Mouse (Mus musculus): Measurements from ENCODE around the gene Ppp1r15b. TPM values are rescaled to one million over a fixed set of nuclear protein-coding genes. Genes with fewer than 3 reads are reported as not detected.

Ppp1r15b gene
- polyA plus RNA-seq, 1 experiment from 2014 or later = 22.2 TPM

GRCm38 (mm10) chr1:133146014-133147009, 15.4 kb downstream of the Ppp1r15b start:
- 61% methylated on average over 22 of the region's 22 CpGs for WGBS
- ATAC-seq = peak; percentile 65
- H3K27ac ChIP-seq (ENCODE audit: low read depth, low read length) = no peak overlapping the region

GRCm38 (mm10) chr1:133147324-133147723, 16.4 kb downstream of the Ppp1r15b start:
- no peaks in the 10 kb centered on the region for H3K27me3 ChIP-seq (replicated peaks; ENCODE audit: control insufficient read depth, insufficient read depth, low read length)
- no peak overlapping the region for H3K27ac ChIP-seq (ENCODE audit: low read depth, low read length)
- H3K36me3 ChIP-seq (ENCODE audit: control insufficient read depth, insufficient read depth, low read length) = no peaks in the 10 kb centered on the region
- no peaks in the 10 kb centered on the region; the same call in 1 of the 2 replicates for H3K9me3 ChIP-seq (ENCODE audit: control insufficient read depth, low read length)
- no peak for ATAC-seq
- H3K4me3 ChIP-seq (ENCODE audit: low read length) = no peak overlapping the region
- no peak overlapping the region for H3K4me2 ChIP-seq (ENCODE audit: low read length)
- no peak overlapping the region for H3K9ac ChIP-seq (ENCODE audit: low read depth, low read length)
- H3K4me1 ChIP-seq (ENCODE audit: control insufficient read depth, insufficient read depth, low read depth, low read length) = no peaks in the 10 kb centered on the region
- WGBS = 87% methylated on average over 5 of the region's 5 CpGs

More at GRCm38 (mm10) chr1:133146014-133147009, 15.4 kb downstream of the Ppp1r15b start:
- Histone ChIP-seq H3K4me3 (ENCODE audit: low read length) (no peak overlapping the region), H3K27me3 (replicated peaks; ENCODE audit: control insufficient read depth, insufficient read depth, low read length) (no peaks in the 10 kb centered on the region), H3K9me3 (ENCODE audit: control insufficient read depth, low read length) (no peaks in the 10 kb centered on the region; the same call in 1 of the 2 replicates), H3K4me1 (ENCODE audit: control insufficient read depth, insufficient read depth, low read depth, low read length) (no peaks in the 10 kb centered on the region), H3K36me3 (ENCODE audit: control insufficient read depth, insufficient read depth, low read length) (no peaks in the 10 kb centered on the region), H3K9ac (ENCODE audit: low read depth, low read length) (no peak overlapping the region), H3K4me2 (ENCODE audit: low read length) (no peak overlapping the region)

DNA sequence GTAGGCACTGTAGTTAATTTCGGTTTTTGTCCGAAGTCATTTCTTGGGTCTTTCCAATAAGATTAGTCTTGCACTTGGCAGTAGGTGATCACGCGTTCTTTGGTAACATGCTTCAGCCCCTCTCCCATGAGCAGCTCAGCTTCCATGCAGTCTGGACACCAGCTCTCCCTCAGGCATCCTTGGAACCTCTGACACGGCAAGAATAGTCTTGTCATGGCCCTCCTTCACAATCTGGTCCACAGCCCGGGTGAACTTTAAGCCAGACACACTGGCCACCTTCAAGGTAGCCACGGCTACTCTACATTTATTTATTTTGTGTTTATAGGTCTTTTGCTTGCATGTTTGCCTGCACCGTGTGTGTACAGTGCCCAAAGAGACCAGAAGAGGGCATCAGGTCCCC, 17.2 kb downstream of the Ppp1r15b start:
- Histone ChIP-seq H3K9ac (ENCODE audit: low read depth, low read length) (no peak overlapping the region), H3K27ac (ENCODE audit: low read depth, low read length) (no peak overlapping the region), H3K4me1 (ENCODE audit: control insufficient read depth, insufficient read depth, low read depth, low read length) (no peaks in the 10 kb centered on the region), H3K27me3 (replicated peaks; ENCODE audit: control insufficient read depth, insufficient read depth, low read length) (no peaks in the 10 kb centered on the region), H3K9me3 (ENCODE audit: control insufficient read depth, low read length) (no peaks in the 10 kb centered on the region; the same call in 1 of the 2 replicates), H3K4me2 (ENCODE audit: low read length) (no peak overlapping the region), H3K4me3 (ENCODE audit: low read length) (no peak overlapping the region), H3K36me3 (ENCODE audit: control insufficient read depth, insufficient read depth, low read length) (no peaks in the 10 kb centered on the region)
- no peak for ATAC-seq
- 96% methylated on average over 8 of the region's 8 CpGs for WGBS

- Histone ChIP-seq H3K36me3 (ENCODE audit: control insufficient read depth, insufficient read depth, low read length) (no peaks in the 10 kb centered on the region), H3K9me3 (ENCODE audit: control insufficient read depth, low read length) (no peaks in the 10 kb centered on the region; the same call in 1 of the 2 replicates), H3K4me3 (ENCODE audit: low read length) (no peak overlapping the region), H3K4me1 (ENCODE audit: control insufficient read depth, insufficient read depth, low read depth, low read length) (no peaks in the 10 kb centered on the region), H3K9ac (ENCODE audit: low read depth, low read length) (no peak overlapping the region), H3K4me2 (ENCODE audit: low read length) (no peak overlapping the region), H3K27me3 (replicated peaks; ENCODE audit: control insufficient read depth, insufficient read depth, low read length) (no peaks in the 10 kb centered on the region), H3K27ac (ENCODE audit: low read depth, low read length) (no peak overlapping the region)
- no peak for ATAC-seq
- WGBS = 91% methylated on average over 2 of the region's 2 CpGs
Measured at GRCm38 (mm10) chr1:133150556-133150955, 19.6 kb downstream of the Ppp1r15b start.

DNA sequence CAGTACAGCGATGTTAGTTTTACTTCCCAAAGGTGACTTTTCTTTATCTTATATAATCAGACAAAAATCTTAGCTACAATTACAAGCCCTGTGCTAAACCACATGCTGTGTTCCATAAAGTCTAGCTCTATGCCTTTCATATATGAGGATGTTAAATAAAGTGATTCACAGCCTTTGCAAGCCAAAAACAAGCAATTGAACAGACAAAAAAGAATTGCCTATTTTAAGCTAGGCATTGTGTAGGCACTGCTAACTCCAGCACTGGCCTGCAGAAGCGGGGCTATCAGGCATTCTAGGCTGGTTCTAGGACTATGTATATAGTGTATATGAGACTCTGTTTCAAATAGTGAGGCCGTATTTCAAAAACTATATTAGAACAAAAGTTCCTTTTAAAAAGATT, 21.3 kb downstream of the Ppp1r15b start:
- Histone ChIP-seq H3K4me3 (ENCODE audit: low read length) (no peak overlapping the region), H3K27me3 (replicated peaks; ENCODE audit: control insufficient read depth, insufficient read depth, low read length) (no peaks in the 10 kb centered on the region), H3K9me3 (ENCODE audit: control insufficient read depth, low read length) (no peaks in the 10 kb centered on the region; the same call in 1 of the 2 replicates), H3K36me3 (ENCODE audit: control insufficient read depth, insufficient read depth, low read length) (no peaks in the 10 kb centered on the region), H3K4me2 (ENCODE audit: low read length) (no peak overlapping the region), H3K27ac (ENCODE audit: low read depth, low read length) (no peak overlapping the region), H3K4me1 (ENCODE audit: control insufficient read depth, insufficient read depth, low read depth, low read length) (no peaks in the 10 kb centered on the region), H3K9ac (ENCODE audit: low read depth, low read length) (no peak overlapping the region)
- no peak for ATAC-seq
- 90% methylated on average over 3 of the region's 3 CpGs for whole genome bisulfite sequencing

- Histone ChIP-seq H3K9ac (ENCODE audit: low read depth, low read length) (no peak overlapping the region), H3K4me1 (ENCODE audit: control insufficient read depth, insufficient read depth, low read depth, low read length) (peaks cover 5% of the 10 kb centered on the region), H3K27me3 (replicated peaks; ENCODE audit: control insufficient read depth, insufficient read depth, low read length) (no peaks in the 10 kb centered on the region), H3K27ac (ENCODE audit: low read depth, low read length) (no peak overlapping the region), H3K9me3 (ENCODE audit: control insufficient read depth, low read length) (no peaks in the 10 kb centered on the region), H3K4me2 (ENCODE audit: low read length) (no peak overlapping the region), H3K36me3 (ENCODE audit: control insufficient read depth, insufficient read depth, low read length) (no peaks in the 10 kb centered on the region), H3K4me3 (ENCODE audit: low read length) (no peak overlapping the region)
- WGBS = 88% methylated on average over 6 of the region's 6 CpGs
- no peak for ATAC-seq
Measured at GRCm38 (mm10) chr1:133155270-133155669, 24.3 kb downstream of the Ppp1r15b start.

- Histone ChIP-seq H3K4me1 (ENCODE audit: control insufficient read depth, insufficient read depth, low read depth, low read length) (peaks cover 10% of the 10 kb centered on the region), H3K27me3 (replicated peaks; ENCODE audit: control insufficient read depth, insufficient read depth, low read length) (peaks cover 18% of the 10 kb centered on the region), H3K9me3 (ENCODE audit: control insufficient read depth, low read length) (no peaks in the 10 kb centered on the region), H3K9ac (ENCODE audit: low read depth, low read length) (no peak overlapping the region), H3K27ac (ENCODE audit: low read depth, low read length) (no peak overlapping the region), H3K4me3 (ENCODE audit: low read length) (no peak overlapping the region), H3K4me2 (ENCODE audit: low read length) (peak overlapping the region; percentile 16; the same call in 1 of the 2 replicates), H3K36me3 (ENCODE audit: control insufficient read depth, insufficient read depth, low read length) (no peaks in the 10 kb centered on the region)
- no peak for ATAC-seq
- 53% methylated on average over 7 of the region's 7 CpGs for WGBS
Measured at GRCm38 (mm10) chr1:133159128-133159564, 28.2 kb downstream of the Ppp1r15b start.

- peaks cover 19% of the 10 kb centered on the region for H3K4me1 ChIP-seq (ENCODE audit: control insufficient read depth, insufficient read depth, low read depth, low read length)
- no peak overlapping the region for H3K9ac ChIP-seq (ENCODE audit: low read depth, low read length)
- WGBS = 71% methylated on average over 4 of the region's 4 CpGs
- no peaks in the 10 kb centered on the region for H3K9me3 ChIP-seq (ENCODE audit: control insufficient read depth, low read length)
- no peak overlapping the region for H3K27ac ChIP-seq (ENCODE audit: low read depth, low read length)
- H3K4me3 ChIP-seq (ENCODE audit: low read length) = no peak overlapping the region
- H3K27me3 ChIP-seq (replicated peaks; ENCODE audit: control insufficient read depth, insufficient read depth, low read length) = peaks cover 22% of the 10 kb centered on the region
- no peak for ATAC-seq
- H3K4me2 ChIP-seq (ENCODE audit: low read length) = no peak overlapping the region
- no peaks in the 10 kb centered on the region for H3K36me3 ChIP-seq (ENCODE audit: control insufficient read depth, insufficient read depth, low read length)
Measured at GRCm38 (mm10) chr1:133161559-133161958, 30.6 kb downstream of the Ppp1r15b start.

GRCm38 (mm10) chr1:133162046-133162445, 31.1 kb downstream of the Ppp1r15b start:
- no peak for ATAC-seq
- 81% methylated on average over 10 of the region's 10 CpGs for WGBS

More at GRCm38 (mm10) chr1:133162046-133162445, 31.1 kb downstream of the Ppp1r15b start:
- Histone ChIP-seq H3K4me2 (ENCODE audit: low read length) (no peak overlapping the region), H3K4me3 (ENCODE audit: low read length) (no peak overlapping the region), H3K9me3 (ENCODE audit: control insufficient read depth, low read length) (no peaks in the 10 kb centered on the region), H3K27me3 (replicated peaks; ENCODE audit: control insufficient read depth, insufficient read depth, low read length) (peaks cover 22% of the 10 kb centered on the region), H3K9ac (ENCODE audit: low read depth, low read length) (no peak overlapping the region), H3K4me1 (ENCODE audit: control insufficient read depth, insufficient read depth, low read depth, low read length) (peaks cover 19% of the 10 kb centered on the region), H3K27ac (ENCODE audit: low read depth, low read length) (no peak overlapping the region), H3K36me3 (ENCODE audit: control insufficient read depth, insufficient read depth, low read length) (no peaks in the 10 kb centered on the region)

Data from hindbrain, embryonic 16.5 days (tissue).